Mouse (Mus musculus): ENCODE measurements around the gene Pgap3. TPM values are rescaled to one million over a fixed set of nuclear protein-coding genes. Genes with fewer than 3 reads are reported as not detected.
A peak's percentile ranks its signal among the peaks of the same experiment; 100 is the strongest.

Gene Pgap3
- polyA plus RNA-seq, 1 experiment from 2014 or later = 8.2 TPM

GRCm38 (mm10) chr11:98367171-98367862, 33.0 kb downstream of the Pgap3 start:
- Histone ChIP-seq H3K9ac (ENCODE audit: low read depth, low read length) (no peak overlapping the region), H3K9me3 (ENCODE audit: control insufficient read depth, low read length) (no peaks in the 10 kb centered on the region), H3K36me3 (ENCODE audit: control insufficient read depth, insufficient read depth, low read length) (no peaks in the 10 kb centered on the region), H3K27me3 (replicated peaks; ENCODE audit: control insufficient read depth, insufficient read depth, low read length) (no peaks in the 10 kb centered on the region), H3K27ac (ENCODE audit: low read depth, low read length) (no peak overlapping the region), H3K4me3 (ENCODE audit: low read length) (no peak overlapping the region), H3K4me2 (ENCODE audit: low read length) (no peak overlapping the region), H3K4me1 (ENCODE audit: control insufficient read depth, insufficient read depth, low read depth, low read length) (peaks cover 15% of the 10 kb centered on the region)
- WGBS = 81% methylated on average over 10 of the region's 10 CpGs
- no peak for ATAC-seq

GRCm38 (mm10) chr11:98366290-98366689, 34.0 kb downstream of the Pgap3 start:
- H3K9ac ChIP-seq (ENCODE audit: low read depth, low read length) = no peak overlapping the region
- H3K27me3 ChIP-seq (replicated peaks; ENCODE audit: control insufficient read depth, insufficient read depth, low read length) = no peaks in the 10 kb centered on the region
- no peaks in the 10 kb centered on the region for H3K36me3 ChIP-seq (ENCODE audit: control insufficient read depth, insufficient read depth, low read length)
- H3K4me3 ChIP-seq (ENCODE audit: low read length) = no peak overlapping the region
- H3K9me3 ChIP-seq (ENCODE audit: control insufficient read depth, low read length) = no peaks in the 10 kb centered on the region
- no peak for ATAC-seq
- H3K4me1 ChIP-seq (ENCODE audit: control insufficient read depth, insufficient read depth, low read depth, low read length) = peaks cover 9% of the 10 kb centered on the region
- H3K4me2 ChIP-seq (ENCODE audit: low read length) = no peak overlapping the region
- WGBS = 78% methylated on average over 10 of the region's 10 CpGs
- H3K27ac ChIP-seq (ENCODE audit: low read depth, low read length) = no peak overlapping the region

GRCm38 (mm10) chr11:98364410-98364809, 35.9 kb downstream of the Pgap3 start:
- Histone ChIP-seq H3K36me3 (ENCODE audit: control insufficient read depth, insufficient read depth, low read length) (no peaks in the 10 kb centered on the region), H3K27me3 (replicated peaks; ENCODE audit: control insufficient read depth, insufficient read depth, low read length) (no peaks in the 10 kb centered on the region), H3K4me3 (ENCODE audit: low read length) (no peak overlapping the region), H3K4me1 (ENCODE audit: control insufficient read depth, insufficient read depth, low read depth, low read length) (peaks cover 21% of the 10 kb centered on the region), H3K27ac (ENCODE audit: low read depth, low read length) (no peak overlapping the region), H3K9me3 (ENCODE audit: control insufficient read depth, low read length) (no peaks in the 10 kb centered on the region), H3K4me2 (ENCODE audit: low read length) (no peak overlapping the region), H3K9ac (ENCODE audit: low read depth, low read length) (no peak overlapping the region)
- no peak for ATAC-seq
- 97% methylated on average over 5 of the region's 5 CpGs for WGBS

GRCm38 (mm10) chr11:98363817-98364216, 36.5 kb downstream of the Pgap3 start:
- H3K9me3 ChIP-seq (ENCODE audit: control insufficient read depth, low read length) = no peaks in the 10 kb centered on the region
- H3K9ac ChIP-seq (ENCODE audit: low read depth, low read length) = no peak overlapping the region
- H3K4me1 ChIP-seq (ENCODE audit: control insufficient read depth, insufficient read depth, low read depth, low read length) = peaks cover 26% of the 10 kb centered on the region
- no peaks in the 10 kb centered on the region for H3K27me3 ChIP-seq (replicated peaks; ENCODE audit: control insufficient read depth, insufficient read depth, low read length)
- ATAC-seq = no peak
- no peak overlapping the region for H3K27ac ChIP-seq (ENCODE audit: low read depth, low read length)
- WGBS = 88% methylated on average over 5 of the region's 5 CpGs
- H3K4me3 ChIP-seq (ENCODE audit: low read length) = no peak overlapping the region
- no peaks in the 10 kb centered on the region for H3K36me3 ChIP-seq (ENCODE audit: control insufficient read depth, insufficient read depth, low read length)
- no peak overlapping the region for H3K4me2 ChIP-seq (ENCODE audit: low read length)

GRCm38 (mm10) chr11:98360866-98361521, 39.3 kb downstream of the Pgap3 start:
- Histone ChIP-seq H3K4me1 (ENCODE audit: control insufficient read depth, insufficient read depth, low read depth, low read length) (peaks cover 33% of the 10 kb centered on the region), H3K36me3 (ENCODE audit: control insufficient read depth, insufficient read depth, low read length) (no peaks in the 10 kb centered on the region), H3K27me3 (replicated peaks; ENCODE audit: control insufficient read depth, insufficient read depth, low read length) (no peaks in the 10 kb centered on the region), H3K4me3 (ENCODE audit: low read length) (no peak overlapping the region), H3K9ac (ENCODE audit: low read depth, low read length) (peak overlapping the region; percentile 17; the same call in 1 of the 2 replicates), H3K4me2 (ENCODE audit: low read length) (no peak overlapping the region; the same call in 1 of the 2 replicates), H3K27ac (ENCODE audit: low read depth, low read length) (peak overlapping the region; percentile 61), H3K9me3 (ENCODE audit: control insufficient read depth, low read length) (no peaks in the 10 kb centered on the region)
- no peak for ATAC-seq
- 21% methylated on average over 9 of the region's 9 CpGs for WGBS

GRCm38 (mm10) chr11:98358161-98359083, 41.9 kb downstream of the Pgap3 start, which contains the start of gene Stard3:
Gene Stard3, plus strand, starts transcription at chr11:98358368.
- under 1% methylated on average over 52 of the region's 60 CpGs for WGBS

GRCm38 (mm10) chr11:98357396-98358160, 42.7 kb downstream of the Pgap3 start:
- WGBS = 8% methylated on average over 13 of the region's 13 CpGs
- Histone ChIP-seq H3K4me2 (ENCODE audit: low read length) (peak overlapping the region; percentile 84), H3K27ac (ENCODE audit: low read depth, low read length) (peak overlapping the region; percentile 60; the same call in 1 of the 2 replicates), H3K9ac (ENCODE audit: low read depth, low read length) (peak overlapping the region; percentile 49), H3K4me3 (ENCODE audit: low read length) (peak overlapping the region; percentile 75), H3K36me3 (ENCODE audit: control insufficient read depth, insufficient read depth, low read length) (no peaks in the 10 kb centered on the region), H3K9me3 (ENCODE audit: control insufficient read depth, low read length) (no peaks in the 10 kb centered on the region), H3K4me1 (ENCODE audit: control insufficient read depth, insufficient read depth, low read depth, low read length) (peaks cover 33% of the 10 kb centered on the region), H3K27me3 (replicated peaks; ENCODE audit: control insufficient read depth, insufficient read depth, low read length) (0 out of 2 replicates have a peak, but pooled peaks cover 2% of the 10 kb centered on the region)
- no peak for ATAC-seq

More at GRCm38 (mm10) chr11:98358161-98359083, 41.9 kb downstream of the Pgap3 start, which contains the start of gene Stard3:
- peak within 1 kb of the TSS; percentile 88 for H3K27ac ChIP-seq (ENCODE audit: low read depth, low read length)
- 0 out of 2 replicates have a peak, but pooled peaks cover 2% of the 10 kb centered on the region for H3K27me3 ChIP-seq (replicated peaks; ENCODE audit: control insufficient read depth, insufficient read depth, low read length)
- peak within 1 kb of the TSS; percentile 84 for H3K4me2 ChIP-seq (ENCODE audit: low read length)
- H3K9me3 ChIP-seq (ENCODE audit: control insufficient read depth, low read length) = no peaks in the 10 kb centered on the region
- no peaks in the 10 kb centered on the region for H3K36me3 ChIP-seq (ENCODE audit: control insufficient read depth, insufficient read depth, low read length)
- peak; percentile 90 for ATAC-seq
- peaks cover 33% of the 10 kb centered on the region for H3K4me1 ChIP-seq (ENCODE audit: control insufficient read depth, insufficient read depth, low read depth, low read length)
- H3K4me3 ChIP-seq (ENCODE audit: low read length) = peak within 1 kb of the TSS; percentile 75
- H3K9ac ChIP-seq (ENCODE audit: low read depth, low read length) = peak within 1 kb of the TSS; percentile 80

GRCm38 (mm10) chr11:98356625-98357394, 43.5 kb downstream of the Pgap3 start:
- WGBS = 72% methylated on average over 7 of the region's 7 CpGs
- H3K4me3 ChIP-seq (ENCODE audit: low read length) = no peak overlapping the region
- no peaks in the 10 kb centered on the region for H3K9me3 ChIP-seq (ENCODE audit: control insufficient read depth, low read length)
- no peak for ATAC-seq
- H3K4me1 ChIP-seq (ENCODE audit: control insufficient read depth, insufficient read depth, low read depth, low read length) = peaks cover 33% of the 10 kb centered on the region
- H3K9ac ChIP-seq (ENCODE audit: low read depth, low read length) = no peak overlapping the region
- no peak overlapping the region for H3K27ac ChIP-seq (ENCODE audit: low read depth, low read length)
- no peak overlapping the region for H3K4me2 ChIP-seq (ENCODE audit: low read length)
- peaks cover 3% of the 10 kb centered on the region for H3K27me3 ChIP-seq (replicated peaks; ENCODE audit: control insufficient read depth, insufficient read depth, low read length)
- no peaks in the 10 kb centered on the region for H3K36me3 ChIP-seq (ENCODE audit: control insufficient read depth, insufficient read depth, low read length)

Measured in hindbrain, embryonic 16.5 days (tissue).